Mouse (Mus musculus): ENCODE results near the gene Lpp.

- TF ChIP-seq EP300 (IDR thresholded peaks at IDR 0.05; ENCODE audit: low read depth) (no peak), CTCF (IDR thresholded peaks at IDR 0.05; ENCODE audit: low read depth) (no peak)
Observed at GRCm38 (mm10) chr16:24561602-24562001, 168.3 kb downstream of the Lpp start.

Measured in liver, postnatal 0 days (tissue).